Mouse (Mus musculus): ENCODE data around the gene Catsperz.
"Not testable (repeated sequence)": the region's sequence is repeated elsewhere in the genome, so short reads cannot be mapped to it uniquely, and the experiment has no call there.

Catsperz gene

DNA sequence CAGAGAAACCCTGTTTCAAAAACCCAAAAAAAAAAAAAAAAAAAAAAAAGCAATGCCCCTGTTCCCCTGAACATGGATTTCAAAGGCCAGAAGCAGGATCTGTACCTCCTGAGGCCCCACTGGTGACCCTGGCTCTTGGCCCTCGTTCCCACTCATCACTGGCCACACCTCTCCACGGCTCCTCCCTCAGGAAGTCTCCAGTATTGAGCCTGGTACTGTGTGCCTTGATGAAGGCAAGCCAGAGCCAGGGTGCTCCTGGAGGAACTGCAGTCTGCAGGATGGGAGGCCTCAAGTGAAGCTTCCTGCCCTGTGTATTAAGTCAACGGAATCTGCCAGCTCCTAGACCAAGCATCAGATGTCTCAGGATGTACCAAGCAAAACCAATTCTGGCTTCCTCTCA is 19.0 kb downstream of the Catsperz start:
- DNase-seq: peak; percentile 62

DNA sequence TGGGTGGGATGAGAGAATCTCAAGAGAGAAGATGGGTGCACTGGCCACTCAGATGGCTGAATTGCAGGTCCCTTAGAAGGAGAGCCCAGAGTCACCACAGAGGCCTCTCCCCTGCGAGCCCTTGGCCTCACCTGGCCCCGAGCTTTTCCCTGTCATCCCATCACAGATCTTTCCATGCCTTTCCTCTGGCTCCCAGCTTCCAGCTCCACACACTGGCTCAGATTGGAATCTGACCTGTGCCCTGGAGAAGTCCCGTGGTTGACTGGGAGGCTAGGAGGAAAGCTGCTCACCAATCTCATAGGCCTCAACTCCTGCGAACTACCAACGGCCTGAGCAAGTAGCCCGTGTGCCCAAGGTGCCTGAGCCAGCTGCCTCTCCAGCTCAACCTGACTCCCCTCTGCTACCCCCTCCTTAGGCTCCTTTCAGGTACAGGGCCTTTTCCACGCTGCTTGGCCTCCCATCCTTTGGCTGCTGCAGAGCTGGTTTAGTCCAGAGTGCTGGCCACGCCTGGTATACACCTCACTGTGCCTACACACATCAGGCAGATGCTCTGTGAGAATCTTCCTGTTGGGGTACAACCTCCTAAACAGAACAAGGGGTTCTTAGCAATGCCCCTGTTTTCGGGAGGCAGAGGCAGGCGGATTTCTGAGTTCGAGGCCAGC is 19.6 kb downstream of the Catsperz start:
- peak; percentile 52 for DNase-seq

DNA sequence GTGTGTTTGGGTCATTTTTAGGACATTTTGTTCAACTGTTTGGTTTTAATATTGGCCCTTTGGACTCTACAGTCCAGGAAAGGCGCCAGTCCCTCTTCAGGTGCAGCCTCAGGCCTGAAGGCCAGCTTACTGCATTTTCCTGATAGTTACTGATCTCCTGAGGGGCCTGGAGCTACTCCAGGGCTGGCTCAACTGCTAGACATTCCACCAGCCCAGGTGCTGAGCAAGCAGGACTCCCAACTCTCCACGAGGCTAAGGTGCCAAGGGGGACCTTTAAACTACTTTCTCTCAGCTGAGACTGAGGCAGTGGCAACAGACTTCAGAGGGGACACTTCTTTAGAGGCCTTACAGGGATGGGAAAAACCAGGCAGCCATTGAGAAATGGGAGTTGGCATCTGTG is 20.3 kb downstream of the Catsperz start:
- DNase-seq: peak; percentile 93

DNA sequence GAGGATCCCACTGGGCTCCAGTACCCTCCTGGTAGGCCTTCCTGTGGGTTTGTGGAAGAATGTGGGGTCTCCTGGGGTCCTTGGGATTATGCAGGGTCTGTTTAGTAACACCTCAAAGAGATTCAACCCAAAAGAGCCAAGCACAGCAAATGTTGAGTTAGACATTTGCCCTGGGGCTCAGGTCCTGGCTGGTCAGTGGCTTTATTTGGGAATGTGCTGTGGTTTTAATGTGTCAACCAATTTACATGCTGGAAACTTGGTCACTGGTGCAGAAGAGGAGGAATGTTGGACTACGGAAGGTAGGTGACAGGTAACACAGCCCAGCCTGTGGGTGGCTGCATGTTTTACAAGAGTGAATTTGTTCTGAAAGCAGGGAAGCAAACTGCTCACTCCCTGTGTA is 22.1 kb downstream of the Catsperz start:
- DNase-seq: peak; percentile 73

DNA sequence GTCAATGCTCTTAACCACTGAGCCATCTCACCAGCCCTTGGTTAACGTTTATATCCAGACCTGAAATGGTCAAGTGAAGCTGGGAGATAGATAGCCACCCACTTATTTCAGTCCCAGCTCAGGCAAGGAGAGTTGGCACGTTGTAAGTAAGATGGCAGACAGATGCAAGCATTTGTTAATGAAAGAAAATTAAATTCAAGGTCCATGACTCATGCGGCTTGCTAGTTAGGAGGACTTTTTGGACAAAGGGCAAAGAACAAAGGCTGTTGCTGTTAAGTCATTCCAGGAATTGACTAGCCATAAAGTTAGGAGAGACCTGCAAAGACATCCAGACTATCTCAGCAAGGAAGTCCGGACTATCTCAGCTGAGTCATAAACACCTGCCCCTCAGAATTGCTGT is 25.5 kb downstream of the Catsperz start:
- peak; percentile 66 for DNase-seq

DNA sequence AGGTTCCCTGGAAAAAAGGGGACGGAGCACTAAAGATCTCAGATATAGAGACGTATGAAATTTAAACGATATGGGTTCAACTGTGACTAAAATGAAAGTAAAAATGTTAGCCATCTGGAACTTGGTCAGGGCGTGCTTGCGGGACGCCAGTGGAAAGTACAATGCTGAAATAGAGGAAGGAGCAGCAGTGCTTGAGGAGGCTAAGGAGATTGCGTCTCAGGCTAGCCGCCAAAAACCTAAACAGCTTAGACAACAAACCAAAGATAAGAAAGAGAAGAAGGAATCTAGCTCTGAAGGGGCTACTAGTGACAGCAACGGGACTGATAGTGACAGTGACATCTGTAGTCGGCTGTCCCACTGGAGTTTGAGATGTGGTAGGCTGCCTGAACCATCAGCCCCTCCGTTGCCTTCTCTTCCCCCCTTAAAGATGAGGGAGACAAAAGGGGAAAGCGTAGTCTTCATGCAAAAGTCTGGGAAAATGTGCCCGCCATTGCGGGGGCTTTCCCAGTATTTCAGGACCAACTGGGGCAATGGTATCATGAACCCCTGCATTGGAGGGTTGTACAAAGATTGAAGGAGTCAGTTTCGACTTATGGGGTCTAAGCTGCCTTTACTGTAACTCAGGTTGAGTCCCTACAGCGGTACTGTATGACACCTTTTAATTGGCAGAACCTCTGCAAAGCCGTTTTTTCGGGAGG is 29.4 kb downstream of the Catsperz start:
- DNase-seq: not testable (repeated sequence)

DNA sequence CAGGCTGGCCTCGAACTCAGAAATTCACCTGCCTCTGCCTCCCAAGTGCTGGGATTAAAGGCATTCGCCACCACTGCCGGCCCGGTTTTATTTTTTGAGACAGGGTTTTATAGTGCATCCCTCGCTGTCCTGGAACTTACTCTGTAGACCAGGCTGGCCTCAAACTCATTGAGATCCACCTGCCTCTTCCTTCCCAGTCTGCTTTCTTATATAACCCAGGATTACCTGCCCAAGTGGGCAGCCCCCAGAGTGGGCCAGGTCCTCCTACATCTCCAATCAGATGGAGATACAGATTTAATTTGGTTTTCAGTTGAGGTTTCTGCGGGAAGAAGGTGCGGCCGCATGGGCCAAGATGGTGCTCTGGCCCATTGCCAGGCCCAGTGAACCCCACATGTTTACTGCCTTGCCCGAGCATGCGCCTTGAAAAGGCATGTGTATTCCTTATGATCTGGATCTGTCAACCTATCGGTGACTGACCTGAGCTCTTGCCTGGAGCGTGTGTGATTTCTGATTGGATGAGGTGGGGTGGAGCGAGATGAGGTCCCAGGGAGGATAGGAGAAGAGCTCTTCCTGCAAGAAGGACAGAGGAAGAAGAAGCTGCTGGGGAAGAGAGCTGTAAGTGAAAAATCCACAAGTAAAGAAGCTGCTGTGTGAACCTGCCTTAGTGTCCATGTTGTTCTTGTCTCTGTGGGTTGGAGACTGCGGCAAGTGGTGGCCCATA is 31.3 kb downstream of the Catsperz start:
- DNase-seq: no peak

DNA sequence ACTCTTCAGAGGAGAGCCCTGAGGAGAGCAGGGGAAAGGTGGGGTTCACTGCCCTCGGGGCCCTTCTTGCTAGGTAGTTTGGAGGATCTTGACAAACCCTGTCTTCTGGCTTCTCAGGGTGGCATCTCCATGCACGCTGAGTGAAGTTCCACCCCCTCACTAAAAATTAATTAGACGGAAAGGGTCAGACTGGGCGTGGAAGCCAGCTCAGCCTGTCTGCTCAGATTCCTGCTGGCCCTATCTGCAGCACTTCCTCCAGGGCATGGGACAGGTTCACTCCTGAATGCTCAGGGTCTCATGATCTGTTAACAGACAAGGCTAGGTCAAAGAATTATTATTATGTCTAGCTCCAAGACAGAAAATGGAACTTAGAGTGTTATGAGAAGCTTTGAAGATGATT is 32.7 kb downstream of the Catsperz start:
- DNase-seq: peak; percentile 44

DNA sequence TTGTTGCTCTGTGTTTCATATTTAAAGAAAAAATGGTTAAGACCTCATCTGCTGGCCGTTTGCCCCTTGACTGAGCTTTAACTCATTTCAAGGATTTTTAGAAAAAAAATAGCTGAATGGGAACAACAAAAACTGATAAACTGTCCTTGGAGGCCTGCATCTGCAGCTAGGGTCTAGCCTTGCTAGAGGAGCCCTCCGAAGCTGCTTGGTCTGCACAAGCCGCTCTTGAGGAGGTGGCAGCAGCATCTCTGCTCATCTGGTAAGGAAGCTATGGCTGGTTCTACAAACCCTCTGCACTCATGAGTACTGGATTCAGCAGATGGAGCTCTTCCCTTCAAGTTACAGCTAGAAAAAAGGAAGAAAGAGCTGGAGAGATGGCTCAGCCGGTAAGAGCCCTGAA is 47.2 kb downstream of the Catsperz start:
- DNase-seq: no peak

DNA sequence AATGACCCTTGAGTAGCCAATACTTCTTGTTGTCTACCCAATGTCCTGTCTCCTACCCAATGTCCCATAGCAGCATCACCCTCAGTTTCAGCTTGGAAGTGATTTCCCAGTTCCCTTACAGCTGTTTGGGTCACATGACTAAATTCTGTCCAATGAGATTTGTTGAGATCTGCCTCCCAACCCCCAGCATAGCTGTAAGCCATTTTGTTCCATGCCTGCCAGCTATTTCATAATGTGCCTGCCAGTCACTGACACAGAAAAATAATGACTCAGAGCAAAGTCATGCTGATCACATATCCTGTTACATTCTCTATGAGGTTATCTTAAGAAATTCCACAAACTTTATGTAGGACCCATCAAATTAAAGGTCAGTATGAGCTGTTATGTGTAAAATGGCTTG is 48.4 kb downstream of the Catsperz start:
- no peak for DNase-seq

DNA sequence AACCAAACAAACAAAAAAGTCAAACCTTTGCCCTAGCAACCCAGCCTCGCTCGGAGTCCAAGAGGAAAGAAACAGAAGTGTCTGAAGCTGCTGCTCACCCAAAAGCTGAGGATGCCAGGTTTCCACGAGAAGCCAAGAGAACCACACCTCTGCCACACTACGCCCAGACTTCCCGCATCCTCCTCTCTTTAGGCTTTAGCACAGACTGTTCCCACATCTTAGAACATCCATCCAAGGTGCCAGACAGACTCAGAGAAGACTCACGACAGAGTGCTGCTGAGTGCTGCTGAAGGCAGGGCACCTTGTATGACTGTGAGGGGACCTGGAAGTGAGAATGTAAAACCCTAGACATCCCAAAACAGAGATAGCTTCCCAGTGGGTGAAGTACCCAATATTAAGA is 49.3 kb downstream of the Catsperz start:
- DNase-seq: no peak

DNA sequence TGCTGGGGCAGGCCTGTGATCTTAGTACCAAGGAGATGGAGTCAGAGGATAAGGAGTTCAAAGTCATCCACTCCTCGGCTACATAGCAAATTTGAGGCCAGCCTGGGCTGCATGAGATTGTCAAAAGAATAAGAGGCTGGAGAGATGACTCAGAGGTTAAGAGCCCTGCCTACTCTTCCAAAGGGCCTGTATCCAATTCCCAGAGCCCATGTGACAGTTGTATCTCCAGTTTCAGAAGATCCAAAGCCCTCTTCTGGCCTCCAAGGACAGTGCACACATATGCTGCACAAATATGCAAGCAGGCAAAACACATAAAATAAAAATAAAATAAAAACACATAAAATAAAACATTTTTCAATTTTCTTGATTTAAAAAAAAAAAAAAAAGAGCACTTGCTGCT is 50.9 kb downstream of the Catsperz start:
- DNase-seq: no peak

DNA sequence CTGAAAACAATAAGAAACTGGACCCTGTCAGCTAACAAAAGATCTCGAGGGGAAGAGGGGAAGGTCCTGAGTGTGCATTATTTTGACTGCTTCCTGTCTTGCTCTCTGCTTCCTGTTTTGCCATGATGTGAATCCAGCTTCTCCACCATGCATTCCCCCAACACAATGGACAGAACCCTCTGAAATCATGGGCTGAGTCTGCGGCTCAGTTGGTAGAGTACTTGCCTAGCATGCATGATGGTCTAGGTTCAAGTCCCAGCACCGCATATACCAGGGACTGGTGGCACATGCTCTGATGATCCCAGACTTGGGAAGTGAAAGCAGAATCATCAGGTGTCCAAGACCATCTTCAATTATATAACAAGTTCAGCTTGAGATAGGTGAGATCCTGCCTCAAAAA is 52.5 kb downstream of the Catsperz start:
- DNase-seq: no peak

All from kidney, adult 11 months (tissue).